Mouse (Mus musculus) urinary bladder, adult 2 months (tissue): ENCODE results near the gene Stk17b. TPM values are rescaled to one million over a fixed set of nuclear protein-coding genes. Genes with fewer than 3 reads are reported as not detected.
"Not testable (repeated sequence)": the region's sequence is repeated elsewhere in the genome, so short reads cannot be mapped to it uniquely, and the experiment has no call there.

Source experiments
- DNase-seq: peaks from one replicate; pipeline ENCODE4 v3.0.0; 2022; ENCODE audit warnings: low spot score
- polyA plus RNA-seq: library from polyadenylated mRNA; depleted of rRNA; stranded (reverse); fragments of >200 nt; gene quantifications from 2 replicates; pipeline ENCODE4 v1.2.3, GENCODE M21; 2012; rRNA removed

Stk17b gene
- polyA plus RNA-seq, 1 experiment: 21.8 TPM

GRCm38 (mm10) chr1:53726883-53727282 is 58.1 kb downstream of the Stk17b start:
- DNase-seq: no peak

GRCm38 (mm10) chr1:53721353-53721752 is 63.7 kb downstream of the Stk17b start:
- no peak for DNase-seq

GRCm38 (mm10) chr1:53720601-53721351 is 64.2 kb downstream of the Stk17b start:
- DNase-seq: no peak

- DNase-seq: no peak
Measured at GRCm38 (mm10) chr1:53715966-53716515, 69.0 kb downstream of the Stk17b start.

GRCm38 (mm10) chr1:53715446-53715845 is 69.6 kb downstream of the Stk17b start:
- no peak for DNase-seq

- not testable (repeated sequence) for DNase-seq
Measured at GRCm38 (mm10) chr1:53713383-53713782, 71.6 kb downstream of the Stk17b start.

- no peak for DNase-seq
Measured at GRCm38 (mm10) chr1:53711069-53711468, 74.0 kb downstream of the Stk17b start.

- DNase-seq: not testable (repeated sequence)
Measured at GRCm38 (mm10) chr1:53709602-53710001, 75.4 kb downstream of the Stk17b start.

- DNase-seq: no peak
Measured at GRCm38 (mm10) chr1:53706431-53707361, 78.3 kb downstream of the Stk17b start, which contains the start of gene Dnah7a. Dnah7a (minus strand) TSS chr1:53706784.

Other genes starting within 250 kb of the Stk17b start
- gene Dnah7a, start 78.4 kb downstream of the Stk17b start, polyA plus RNA-seq: 0.25 and 0.33 TPM in 2 replicates